Comparison of ENCODE assay signal across 4 mouse cellular contexts in genomic region chr10:128078269-128078668, GRCm38 (mm10). TPM values are rescaled to one million over a fixed set of nuclear protein-coding genes. Genes with fewer than 3 reads are reported as not detected.
DNase-seq lines count a peak whose midpoint lies in the region; ATAC-seq and TF ChIP-seq lines count a peak whose summit lies in the region.
"Not testable (repeated sequence)": the region's sequence is repeated elsewhere in the genome, so short reads cannot be mapped to it uniquely, and the experiment has no call there.

No protein-coding gene starts in this region.

- H3K9ac ChIP-seq in CH12.LX (ENCODE audit: insufficient read depth, low read depth); MEL (ENCODE audit: control insufficient read depth, low read depth, low read length, poor library complexity, severe bottlenecking); liver, embryonic 12.5 days: not testable (repeated sequence)

- dilution Hi-C loops in CH12.LX (cut with MboI; ENCODE audit: extremely low pct_ligation_motif_present, extremely low pct_unique_long_range_greater_than_20kb, low sequenced_read_pairs) = not testable (repeated sequence)

- DNase-seq in CH12.LX (ENCODE audit: extremely low read depth); MEL (ENCODE audit: low read depth, low spot score): not testable (repeated sequence)
- DNase-seq in heart, adult 11 months = peak; percentile 63

- not testable (repeated sequence) for H3K4me2 ChIP-seq in CH12.LX (ENCODE audit: insufficient read depth, low read depth, poor library complexity, severe bottlenecking); liver, embryonic 12.5 days

- ATAC-seq in liver, embryonic 12.5 days = not testable (repeated sequence)

- not testable (repeated sequence) for TF ChIP-seq RAD21 in CH12.LX (IDR thresholded peaks at IDR 0.05; ENCODE audit: low read depth, low read length); MEL (IDR thresholded peaks at IDR 0.05; ENCODE audit: low read depth, low read length)

- not testable (repeated sequence) for H3K4me3 ChIP-seq in CH12.LX (replicated peaks in 1 of 3; ENCODE audit: low read depth in 2 of 3, low read length in 2 of 3, poor library complexity in 1 of 3); MEL (ENCODE audit: control insufficient read depth in 1 of 2, insufficient read depth in 1 of 2, low read depth in 2 of 2, low read length in 2 of 2); liver, embryonic 12.5 days

- not testable (repeated sequence) for TF ChIP-seq CTCF in CH12.LX (conservative IDR thresholded peaks at IDR 0.05 in 1 of 2, IDR thresholded peaks at IDR 0.05 in 1 of 2; ENCODE audit: low read depth in 2 of 2, low read length in 2 of 2); MEL (IDR thresholded peaks at IDR 0.05 in 2 of 3, conservative IDR thresholded peaks at IDR 0.05 in 1 of 3; ENCODE audit: control insufficient read depth in 1 of 3, insufficient read depth in 1 of 3, low read depth in 2 of 3, low read length in 3 of 3, poor library complexity in 1 of 3, severe bottlenecking in 1 of 3)

- not testable (repeated sequence) for H3K4me1 ChIP-seq in CH12.LX (ENCODE audit: control insufficient read depth in 1 of 2, insufficient read depth in 2 of 2)
- H3K4me1 ChIP-seq in MEL (ENCODE audit: control insufficient read depth in 1 of 2, insufficient read depth in 2 of 2, low read length in 2 of 2) = peaks cover 4 to 11% of the 10 kb centered on the region in 2 experiments; a peak in 3 of 4 replicates
- H3K4me1 ChIP-seq in liver, embryonic 12.5 days = peaks cover 11% of the 10 kb centered on the region

- not testable (repeated sequence) for H3K79me2 ChIP-seq in CH12.LX (replicated peaks; ENCODE audit: control insufficient read depth, extremely low read depth, insufficient read depth, poor library complexity, severe bottlenecking); MEL (ENCODE audit: control insufficient read depth, insufficient read depth, low read length, poor library complexity)

- not testable (repeated sequence) for TF ChIP-seq EP300 in CH12.LX (IDR thresholded peaks at IDR 0.05; ENCODE audit: low read length); MEL (IDR thresholded peaks at IDR 0.05; ENCODE audit: low read depth in 1 of 2, low read length in 2 of 2)

- H3K27ac ChIP-seq in CH12.LX (ENCODE audit: insufficient read depth, low read depth); MEL (ENCODE audit: control insufficient read depth, low read depth, low read length): not testable (repeated sequence)
- peak overlapping the region; percentile 14; the same call in 1 of the 2 replicates for H3K27ac ChIP-seq in liver, embryonic 12.5 days

- H3K9me3 ChIP-seq in CH12.LX (replicated peaks; ENCODE audit: low read length); MEL (replicated peaks; ENCODE audit: insufficient read depth, low read length); liver, embryonic 12.5 days (replicated peaks): not testable (repeated sequence)

- 72% methylated on average over 5 of the region's 5 CpGs for WGBS in liver, embryonic 12.5 days (ENCODE audit: insufficient replicate concordance)

- peaks cover 25 to 33% of the 10 kb centered on the region in 2 experiments for H3K36me3 ChIP-seq in CH12.LX (replicated peaks in 1 of 2; ENCODE audit: control insufficient read depth in 1 of 2, insufficient read depth in 1 of 2, low read length in 1 of 2)
- peaks cover 9 to 14% of the 10 kb centered on the region in 2 experiments for H3K36me3 ChIP-seq in MEL (ENCODE audit: control insufficient read depth in 1 of 2, insufficient read depth in 2 of 2, low read length in 2 of 2)
- peaks cover 42% of the 10 kb centered on the region for H3K36me3 ChIP-seq in liver, embryonic 12.5 days

- in situ Hi-C loops in CH12.LX (cut with MboI; ENCODE audit: low pct_ligation_motif_present, low pct_unique_long_range_greater_than_20kb, low sequenced_read_pairs) = not testable (repeated sequence)

- peak; percentile 41 for TF ChIP-seq POLR2A in CH12.LX (IDR thresholded peaks at IDR 0.05; ENCODE audit: low read depth, low read length)
- not testable (repeated sequence) for TF ChIP-seq POLR2A in MEL (IDR thresholded peaks at IDR 0.05; ENCODE audit: control insufficient read depth in 1 of 2, insufficient read depth in 1 of 2, low read depth in 1 of 2, low read length in 2 of 2, poor library complexity in 1 of 2)

- H3K27me3 ChIP-seq in CH12.LX (replicated peaks); MEL (ENCODE audit: control insufficient read depth in 1 of 2, insufficient read depth in 2 of 2, low read length in 2 of 2); liver, embryonic 12.5 days (replicated peaks): not testable (repeated sequence)

TF ChIP-seq in CH12.LX, 34 proteins besides CTCF, POLR2A, EP300 and RAD21:
- TF ChIP-seq POLR2AphosphoS2 (IDR thresholded peaks at IDR 0.05; ENCODE audit: low read depth, low read length) = 0 out of 2 replicates have a peak, but pooled peaks have one; percentile 24

TF ChIP-seq in MEL, 35 proteins besides CTCF, POLR2A, EP300 and RAD21:
- TF ChIP-seq POLR2AphosphoS2 (IDR thresholded peaks at IDR 0.05; ENCODE audit: low read length) (peak; percentile 50; the same call in 1 of the 2 replicates), ZMIZ1 (IDR thresholded peaks at IDR 0.05; ENCODE audit: low read depth, low read length) (0 out of 2 replicates have a peak, but pooled peaks have one; percentile 29)

RNA-seq across cellular contexts. Expression of gene Atp5b, which starts 4.8 kb away (rescaled TPM):
- 1,695 and 1,781 TPM in 2 replicates for total RNA-seq in CH12.LX (2012; rRNA removed)
- 1,737 and 1,775 TPM in 2 replicates for total RNA-seq in CH12.LX (2014; rRNA removed)
- polyA plus RNA-seq in CH12.LX (2012; ENCODE audit: insufficient read length, low read depth) = 1,504 and 1,607 TPM in 2 replicates
- 2,164 and 2,193 TPM in 2 replicates for total RNA-seq in MEL (2012; rRNA removed)
- 1,000 to 10,000 TPM in 1 of 2 experiments, 100 to 1,000 TPM in 1; 545 to 2,318 TPM for polyA plus RNA-seq in MEL (2012; ENCODE audit: insufficient read depth in 1 of 2, insufficient read length in 2 of 2, low read depth in 1 of 2, low replicate concordance in 2 of 2, missing spikeins in 1 of 2)
- 2,130 and 2,180 TPM in 2 replicates for polyA plus RNA-seq in liver, embryonic 12.5 days (2016; fragmentation: Nextera tagmentation; extraction: Ambion mirVana)

RNA-seq across cellular contexts. Expression of gene Baz2a, which starts 13.1 kb away (rescaled TPM):
- total RNA-seq in CH12.LX (2012; rRNA removed) (11.8 and 12.8 TPM in 2 replicates), CH12.LX (2014; rRNA removed) (4.5 and 5.4 TPM in 2 replicates), MEL (2012; rRNA removed) (5.5 and 8.2 TPM in 2 replicates)
- polyA plus RNA-seq in CH12.LX (2012; ENCODE audit: insufficient read length, low read depth) (29.5 and 34.0 TPM in 2 replicates), MEL (2012; ENCODE audit: insufficient read depth in 1 of 2, insufficient read length in 2 of 2, low read depth in 1 of 2, low replicate concordance in 2 of 2, missing spikeins in 1 of 2) (10 to 100 TPM; 33.8 to 46.0 TPM)
- polyA plus RNA-seq in liver, embryonic 12.5 days (2016; fragmentation: Nextera tagmentation; extraction: Ambion mirVana) = 8.0 and 8.6 TPM in 2 replicates

RNA-seq across cellular contexts. Expression of gene Ptges3, which starts 19.5 kb away (rescaled TPM):
- 124 and 176 TPM in 2 replicates for total RNA-seq in CH12.LX (2012; rRNA removed)
- 196 and 210 TPM in 2 replicates for total RNA-seq in CH12.LX (2014; rRNA removed)
- polyA plus RNA-seq in CH12.LX (2012; ENCODE audit: insufficient read length, low read depth) = 247 and 274 TPM in 2 replicates
- 233 and 240 TPM in 2 replicates for total RNA-seq in MEL (2012; rRNA removed)
- 100 to 1,000 TPM; 216 to 627 TPM for polyA plus RNA-seq in MEL (2012; ENCODE audit: insufficient read depth in 1 of 2, insufficient read length in 2 of 2, low read depth in 1 of 2, low replicate concordance in 2 of 2, missing spikeins in 1 of 2)
- polyA plus RNA-seq in liver, embryonic 12.5 days (2016; fragmentation: Nextera tagmentation; extraction: Ambion mirVana) = 406 and 407 TPM in 2 replicates

RNA-seq across cellular contexts. Expression of gene Naca, which starts 42.9 kb away (rescaled TPM):
- total RNA-seq in CH12.LX (2012; rRNA removed) = 1,257 and 1,396 TPM in 2 replicates
- 1,670 and 1,798 TPM in 2 replicates for total RNA-seq in CH12.LX (2014; rRNA removed)
- 1,330 and 1,397 TPM in 2 replicates for polyA plus RNA-seq in CH12.LX (2012; ENCODE audit: insufficient read length, low read depth)
- total RNA-seq in MEL (2012; rRNA removed) = 1,577 and 1,612 TPM in 2 replicates
- 1,000 to 10,000 TPM in 1 of 2 experiments, 100 to 1,000 TPM in 1; 202 to 1,039 TPM for polyA plus RNA-seq in MEL (2012; ENCODE audit: insufficient read depth in 1 of 2, insufficient read length in 2 of 2, low read depth in 1 of 2, low replicate concordance in 2 of 2, missing spikeins in 1 of 2)
- polyA plus RNA-seq in liver, embryonic 12.5 days (2016; fragmentation: Nextera tagmentation; extraction: Ambion mirVana) = 666 and 682 TPM in 2 replicates
